Mouse (Mus musculus): ENCODE measurements around the gene Rbfox3. TPM values are rescaled to one million over a fixed set of nuclear protein-coding genes. Genes with fewer than 3 reads are reported as not detected.

Gene Rbfox3
- under 1 TPM; 0.09 to 0.12 TPM for total RNA-seq (2021)

DNA sequence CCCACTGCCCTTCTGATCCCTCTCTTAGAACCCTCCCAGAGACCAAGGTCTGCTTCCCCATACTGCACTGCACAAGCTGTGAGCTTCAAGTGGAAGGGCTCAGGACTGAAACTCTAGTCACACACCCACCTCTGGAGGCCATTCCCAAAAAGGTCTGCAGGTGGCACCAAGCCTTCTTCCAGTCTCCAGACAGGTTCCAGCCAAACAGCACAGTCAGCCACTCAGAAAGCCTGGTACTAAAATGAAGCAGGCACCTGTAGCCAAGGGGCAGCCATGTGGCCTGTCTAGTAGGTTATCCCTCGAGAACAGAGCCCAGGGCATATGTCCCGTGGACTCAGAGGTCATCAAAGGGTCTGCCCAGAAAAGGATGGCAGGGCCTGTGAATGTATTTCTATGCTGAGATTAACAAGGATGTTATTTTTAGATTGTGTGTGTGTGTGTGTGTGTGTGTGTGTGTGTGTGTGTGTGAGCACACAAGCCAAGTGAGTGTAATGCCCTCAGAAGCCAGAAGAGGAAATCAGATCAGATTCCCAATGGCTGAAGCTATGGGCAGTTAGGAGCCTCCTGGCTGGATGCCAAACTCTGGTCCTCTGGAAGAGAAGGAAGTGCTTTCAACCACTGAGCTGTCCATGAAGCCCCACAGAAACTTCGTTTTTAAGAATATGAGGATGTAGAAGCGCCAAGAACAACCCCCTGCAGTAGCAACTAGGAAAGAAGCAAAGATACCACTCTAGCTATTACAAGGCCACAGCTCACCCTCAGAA, at the start of gene Rbfox3:
Gene Rbfox3, minus strand, starts transcription at position 291 of the 764 bp plus-strand sequence.
- DNase-seq: peak; percentile 41

DNA sequence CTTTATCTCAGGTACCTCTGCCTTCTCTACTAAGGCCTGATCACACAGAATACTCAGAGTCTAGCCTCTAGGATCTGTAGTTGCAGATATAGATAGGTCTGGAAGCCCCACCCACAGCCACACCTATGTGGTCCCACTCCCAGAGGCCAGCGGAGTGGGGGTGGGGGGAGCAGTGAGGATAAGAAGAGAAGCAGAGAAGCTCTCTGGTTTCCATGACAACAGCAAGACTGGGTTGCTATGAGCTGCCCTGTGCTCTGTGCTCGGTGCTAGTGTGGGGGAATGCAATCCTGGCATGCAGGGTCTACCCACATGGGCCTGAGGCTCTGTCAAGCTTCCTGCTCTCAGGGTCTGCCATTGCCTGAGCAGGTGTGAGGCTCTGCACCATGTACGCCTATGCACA, 49.3 kb upstream of the Rbfox3 start:
- DNase-seq: no peak

DNA sequence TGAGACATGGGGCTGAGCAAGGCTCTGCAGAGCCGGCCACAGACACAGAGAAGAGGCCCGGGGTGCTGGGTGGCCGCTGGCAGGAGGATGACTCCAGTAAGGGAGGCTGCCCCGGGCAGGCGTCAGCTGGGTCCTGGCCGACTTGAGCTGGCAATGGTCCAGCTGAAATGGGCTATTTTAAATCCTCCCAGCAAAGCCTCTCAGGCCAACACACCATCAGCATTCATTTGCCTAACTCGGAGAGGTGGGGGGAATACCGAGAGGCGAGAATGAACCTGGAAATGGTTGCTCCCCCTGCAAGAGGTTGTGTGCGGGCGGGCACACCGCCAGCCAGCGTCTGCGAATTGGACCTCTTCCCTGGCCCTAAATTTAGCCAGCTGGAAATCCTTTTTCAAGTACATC, 45.7 kb upstream of the Rbfox3 start:
- peak; percentile 78 for DNase-seq

DNA sequence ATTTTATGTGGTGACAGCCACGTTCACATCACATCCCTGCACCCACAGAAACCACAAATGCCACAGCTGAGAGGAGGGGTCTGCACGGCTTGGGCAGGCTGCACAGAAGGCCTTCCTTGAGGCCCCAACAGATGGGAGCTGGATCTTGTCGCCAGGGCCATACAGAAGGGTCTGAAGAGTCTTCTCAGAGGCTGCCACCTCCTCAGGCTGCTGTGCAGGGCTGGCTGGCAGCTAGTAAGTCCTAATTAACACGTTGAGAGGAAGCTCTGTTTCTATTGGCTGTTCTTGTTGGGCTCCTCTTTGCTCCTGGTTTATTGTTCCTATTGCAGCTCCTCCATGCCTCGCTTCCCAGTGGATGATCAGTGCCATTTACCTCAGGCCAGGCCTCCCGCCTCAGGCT, 43.6 kb upstream of the Rbfox3 start:
- DNase-seq: no peak

DNA sequence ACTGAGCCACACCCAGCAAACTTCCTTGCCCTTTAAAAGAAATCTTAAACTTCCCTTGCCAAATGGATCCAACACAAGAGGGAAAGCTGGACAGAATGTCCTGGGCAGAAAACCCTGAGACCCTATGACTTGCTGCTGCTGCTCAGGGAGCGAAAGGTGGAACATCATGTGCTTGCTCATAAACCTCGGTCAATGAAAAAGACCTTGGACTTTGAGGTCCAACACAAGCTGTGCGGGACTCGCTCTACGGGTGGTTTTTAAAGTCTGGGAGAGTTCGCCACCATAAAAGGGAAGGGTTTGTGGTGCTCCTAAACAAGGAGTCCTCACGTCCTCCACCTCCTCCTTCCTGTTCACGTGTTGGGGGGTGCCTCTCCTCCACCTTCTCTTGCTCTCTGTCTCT, 34.5 kb upstream of the Rbfox3 start:
- no peak for DNase-seq

DNA sequence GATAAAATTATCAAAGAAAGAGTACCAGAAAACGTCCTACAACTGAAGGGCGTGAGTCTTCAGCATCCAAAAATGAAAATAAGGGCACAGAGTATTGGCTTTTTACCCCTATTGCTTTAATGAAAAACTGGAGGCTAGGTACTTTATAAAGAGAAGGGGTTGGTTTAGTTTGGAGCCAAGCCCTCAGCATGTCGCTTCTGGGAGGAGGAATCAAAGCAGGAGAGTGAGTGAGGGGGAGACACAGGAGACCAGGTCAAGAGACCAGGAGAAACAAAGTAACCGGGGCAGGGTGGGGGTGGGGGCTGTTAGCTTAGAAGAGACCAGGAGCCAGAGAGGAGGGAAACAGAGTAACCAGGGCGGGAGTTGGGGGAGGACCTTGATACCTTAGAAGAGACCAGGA, 29.9 kb upstream of the Rbfox3 start:
- DNase-seq: no peak

DNA sequence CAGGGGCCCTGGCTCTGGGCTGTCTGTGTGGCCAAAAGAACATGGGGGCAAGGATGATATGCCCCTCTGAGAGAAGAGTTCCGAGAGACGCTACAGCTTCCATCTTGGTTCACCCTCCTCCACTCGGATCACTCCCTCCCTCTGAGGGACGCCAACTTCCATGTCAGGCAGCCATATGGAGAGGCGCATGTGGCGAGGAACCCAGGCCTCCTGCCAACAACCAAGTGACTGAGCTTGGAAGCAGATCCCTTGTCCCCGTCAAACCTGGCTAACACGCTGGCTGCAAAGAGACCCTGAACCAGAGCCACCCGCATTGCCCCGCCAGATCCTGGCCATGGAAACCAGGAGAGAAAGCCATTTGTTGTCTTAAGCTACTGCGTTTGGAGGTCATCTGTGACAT, 29.1 kb upstream of the Rbfox3 start:
- DNase-seq: no peak

DNA sequence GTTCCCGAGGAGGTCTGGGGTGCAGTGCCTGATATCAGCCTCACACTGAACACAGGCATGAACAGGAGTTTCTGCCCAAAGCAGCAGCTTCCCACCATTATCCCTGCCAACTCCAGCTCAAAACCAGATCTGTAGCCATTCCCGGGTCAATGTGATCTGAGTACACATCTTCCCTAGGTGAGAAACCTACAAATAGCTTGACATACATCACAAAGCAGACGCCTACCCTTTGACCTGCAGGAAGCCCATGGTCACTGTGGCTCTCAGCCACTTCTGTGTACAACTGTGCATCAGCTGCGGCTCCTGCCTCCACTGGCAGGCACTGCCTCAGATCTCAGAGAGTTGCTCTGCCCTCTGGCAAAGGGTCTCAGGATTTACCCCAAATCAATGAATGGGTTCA, 28.3 kb upstream of the Rbfox3 start:
- no peak for DNase-seq

DNA sequence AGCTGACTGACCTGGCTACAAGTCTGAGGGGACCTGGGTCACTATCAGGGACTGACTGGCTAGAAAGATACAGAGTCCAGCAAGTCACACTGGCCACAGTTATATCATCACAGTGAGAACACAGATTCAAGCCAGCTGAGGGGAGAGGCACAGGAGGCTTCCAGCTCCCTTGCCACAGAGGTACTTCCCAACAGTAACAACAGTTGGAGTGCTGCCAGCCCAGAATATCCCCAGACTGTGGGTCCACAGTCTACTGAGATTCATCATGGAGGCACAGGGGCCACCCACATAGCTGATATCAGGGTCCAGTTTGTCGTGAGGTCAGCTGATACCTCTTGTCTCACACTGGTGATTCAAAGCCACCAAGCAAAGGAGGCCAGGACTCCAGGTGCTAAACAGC, 23.5 kb upstream of the Rbfox3 start:
- no peak for DNase-seq

DNA sequence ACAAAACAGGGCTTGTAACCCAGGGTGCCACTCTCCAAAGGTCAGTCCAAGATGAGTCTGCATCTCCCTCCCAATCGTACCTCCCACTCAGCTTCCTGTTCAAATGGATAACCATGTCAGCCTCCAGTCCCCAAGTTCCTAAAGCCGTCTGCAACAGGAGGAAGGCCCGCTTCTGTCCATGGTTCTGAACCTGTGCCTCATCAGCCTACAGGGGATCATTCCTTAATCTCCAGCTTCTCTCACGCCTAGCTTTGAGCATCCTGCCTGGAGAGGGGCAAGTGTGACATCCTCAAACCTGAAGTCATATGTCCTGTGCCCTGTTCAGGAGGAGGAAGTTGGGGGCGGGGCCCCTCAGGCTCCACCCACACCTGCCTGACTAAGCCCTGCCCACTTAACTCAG, 15.7 kb upstream of the Rbfox3 start:
- peak; percentile 41 for DNase-seq

DNA sequence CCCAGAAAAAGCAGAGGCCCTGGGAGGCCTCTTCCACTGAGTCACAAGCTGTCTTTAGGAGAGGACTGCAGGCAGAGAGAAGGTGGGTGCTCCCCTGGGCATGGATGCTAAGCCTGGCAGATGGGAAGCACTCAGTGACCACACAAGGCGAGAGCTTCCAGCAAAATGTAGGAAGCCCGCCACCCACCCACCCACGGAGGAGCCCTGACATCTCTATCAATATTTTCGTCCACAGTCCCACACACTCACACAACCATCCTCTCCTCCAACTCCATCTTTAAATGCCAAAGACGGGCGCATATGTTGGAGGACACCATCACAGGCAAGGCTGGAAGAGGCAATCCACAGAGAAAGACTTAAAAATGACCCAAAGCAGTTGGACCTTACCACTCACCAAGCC, 10.5 kb upstream of the Rbfox3 start:
- DNase-seq: no peak

DNA sequence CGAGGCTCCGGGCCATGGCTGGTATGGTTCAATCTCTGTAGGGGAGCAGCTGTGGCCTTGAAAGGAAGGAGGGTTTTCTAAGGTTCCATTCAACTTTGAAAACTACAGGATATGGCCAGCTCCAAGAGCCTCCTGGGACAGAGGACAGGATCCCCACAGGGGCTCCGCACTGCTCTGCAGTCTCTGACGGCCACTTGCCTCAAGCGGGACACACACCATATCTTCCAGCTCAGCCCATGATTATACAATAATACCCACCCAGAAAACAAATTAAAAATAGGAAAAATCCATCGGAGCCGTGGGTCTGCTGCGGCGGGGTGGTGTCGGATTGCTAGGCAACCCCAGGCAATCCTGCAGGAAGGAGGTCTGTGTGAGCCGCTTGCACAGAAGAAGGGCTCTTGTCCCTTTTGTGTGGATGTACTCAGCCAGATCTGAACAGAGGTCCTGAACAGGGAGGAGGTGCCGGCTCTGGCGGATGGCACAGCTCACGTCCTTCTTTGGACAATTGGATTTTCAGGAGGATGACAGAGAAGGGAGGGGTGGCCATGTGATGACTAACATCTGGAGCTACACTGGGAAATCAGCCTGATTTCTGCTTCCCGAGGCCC, 5.1 kb upstream of the Rbfox3 start:
- DNase-seq: no peak

DNA sequence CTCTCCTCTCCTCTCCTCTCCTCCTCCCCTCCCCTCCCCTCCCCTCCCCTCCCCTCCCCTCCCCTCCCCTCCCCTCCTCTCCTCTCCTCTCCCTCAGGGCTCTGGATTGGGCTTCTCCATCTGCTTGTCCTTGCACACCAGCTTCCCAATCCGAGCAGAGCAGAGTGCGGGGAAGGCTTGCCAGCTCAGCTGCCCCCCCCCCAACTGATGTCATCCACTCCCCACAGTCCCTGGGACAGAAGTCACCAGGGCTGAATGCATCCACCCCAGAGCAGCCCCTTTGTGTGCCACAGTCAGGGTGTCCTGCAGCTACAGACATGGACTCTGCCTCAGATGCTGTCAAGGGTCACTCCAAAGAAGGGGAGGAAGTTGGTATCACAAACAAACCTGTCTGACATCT, 4.5 kb upstream of the Rbfox3 start:
- DNase-seq: no peak

DNA sequence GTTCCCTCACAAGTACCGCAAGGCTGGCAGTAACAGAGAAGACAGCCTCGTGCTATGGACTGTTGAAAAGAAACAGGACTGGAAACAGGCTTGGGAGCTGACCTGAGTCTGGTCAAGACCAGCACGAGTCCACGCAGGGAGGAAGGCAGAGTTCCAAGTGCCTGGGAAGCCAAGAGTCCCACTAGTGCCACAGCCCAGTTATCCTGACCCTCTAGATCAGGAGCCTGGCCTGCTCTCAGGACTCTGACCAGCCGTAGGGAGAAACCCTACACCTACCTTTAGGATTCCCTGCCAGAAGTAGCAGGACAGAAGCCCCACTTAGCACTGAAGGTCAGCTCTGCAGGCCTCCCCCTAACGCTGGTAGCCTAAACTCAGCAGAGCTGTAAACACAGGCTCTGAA, 1.3 kb upstream of the Rbfox3 start:
- DNase-seq: no peak

DNA sequence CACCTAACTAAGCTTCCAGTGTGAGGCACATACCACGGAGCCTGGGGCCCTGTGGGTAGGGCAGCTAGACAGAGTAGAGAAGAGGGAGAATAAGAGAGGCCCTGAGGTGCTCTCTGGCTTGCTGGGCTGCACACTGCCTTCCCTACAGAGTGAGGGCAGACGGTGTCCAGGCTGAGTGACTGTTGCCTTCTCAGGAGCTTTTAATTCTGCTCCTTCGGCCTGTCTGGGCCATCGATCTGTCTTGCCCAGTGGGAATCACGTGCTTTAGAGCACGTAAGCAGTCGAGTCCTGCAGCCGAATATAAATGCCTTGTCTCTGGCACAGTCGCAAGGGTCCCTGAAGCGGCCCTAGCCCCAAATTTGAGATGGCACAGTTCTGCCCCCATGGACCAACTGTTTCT, 641 bp downstream of the Rbfox3 start:
- DNase-seq: no peak

DNA sequence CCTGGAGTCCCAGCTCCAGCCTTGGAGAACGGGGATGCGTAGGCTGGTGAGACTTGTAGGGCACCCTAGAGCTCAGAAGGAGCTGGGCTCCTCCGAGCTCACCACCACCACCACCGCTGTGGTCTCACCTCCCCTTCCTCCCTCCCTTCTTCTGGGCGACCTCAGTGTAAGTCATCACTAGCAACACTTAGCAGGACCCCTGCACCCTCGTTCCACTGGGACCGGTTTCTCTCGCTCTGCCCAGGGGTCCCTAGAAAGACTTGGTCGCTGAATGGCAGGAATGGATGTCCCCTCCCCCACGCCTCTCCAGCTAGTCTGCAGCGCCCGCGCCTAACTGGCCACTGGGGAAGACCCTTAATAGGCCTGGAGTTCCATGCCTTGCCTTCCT, 1.6 kb downstream of the Rbfox3 start:
- DNase-seq: no peak

DNA sequence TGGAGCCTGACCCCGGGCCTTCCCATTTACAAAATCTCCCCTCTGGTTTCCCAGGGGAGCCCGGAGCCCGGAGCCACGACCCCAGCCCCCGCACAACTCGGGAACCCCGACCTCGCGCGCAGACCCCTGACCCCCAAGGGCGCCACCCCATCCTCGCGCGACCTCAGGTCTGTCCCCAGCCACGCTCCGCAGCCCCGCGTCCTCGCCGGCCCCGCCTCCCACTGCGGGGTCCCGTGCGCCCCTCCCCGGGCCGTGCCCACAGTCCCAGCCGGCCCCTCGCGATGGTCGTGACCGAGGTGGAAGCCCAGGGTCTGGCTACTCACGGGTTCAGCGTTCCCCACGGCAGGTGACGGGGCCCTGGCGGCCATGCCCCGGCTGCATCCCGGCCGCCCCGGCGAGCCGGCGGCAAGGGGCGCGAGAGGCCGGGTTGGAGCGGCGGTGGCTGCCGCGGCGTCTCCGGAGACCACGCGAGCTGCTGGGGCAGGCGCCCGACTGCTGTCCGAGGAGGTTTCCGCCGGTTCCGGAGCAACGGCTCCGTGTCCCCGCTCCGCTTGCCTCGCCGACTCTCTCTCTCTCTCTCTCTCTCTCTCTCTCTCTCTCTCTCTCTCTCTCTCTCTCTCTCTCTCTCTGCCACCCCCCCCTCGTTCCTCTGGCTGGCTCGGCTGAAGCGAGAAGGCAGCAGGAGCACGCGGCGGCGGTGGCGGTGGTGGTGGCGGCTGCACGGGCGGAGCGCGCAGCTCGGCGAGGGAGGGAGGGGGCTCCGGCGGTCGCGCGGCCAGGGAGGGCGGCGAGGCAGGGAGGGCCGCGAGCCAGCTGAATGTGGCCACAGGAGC, 2.2 kb downstream of the Rbfox3 start:
- no peak for DNase-seq

DNA sequence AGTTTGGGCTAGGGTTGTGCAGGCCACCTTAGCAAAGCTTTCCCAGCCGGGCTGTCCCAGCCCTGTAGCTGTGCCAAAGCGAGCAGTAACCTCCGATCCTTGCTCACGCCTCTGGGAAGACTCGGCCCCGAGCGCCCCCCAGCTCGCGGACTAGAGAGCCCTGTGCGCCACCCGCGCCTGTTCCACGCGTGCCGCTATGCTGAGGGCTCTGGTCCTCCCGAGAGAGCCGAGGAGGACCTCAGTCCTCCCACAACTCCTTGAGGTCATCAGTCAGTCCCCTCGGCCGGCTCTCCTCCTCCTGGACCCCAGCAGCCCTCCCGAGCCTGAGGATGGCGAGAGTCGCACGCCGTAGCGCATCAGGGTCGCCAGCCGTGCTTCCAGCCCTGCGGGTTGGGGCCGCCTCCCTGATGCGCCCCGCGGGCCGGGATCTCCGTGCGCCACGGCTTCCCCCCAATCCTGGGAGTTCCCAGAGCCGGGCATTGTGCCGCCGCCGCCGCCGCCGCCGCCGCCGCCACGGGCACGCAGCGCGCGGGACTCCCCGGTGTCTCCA, 2.9 kb downstream of the Rbfox3 start:
- DNase-seq: no peak

DNA sequence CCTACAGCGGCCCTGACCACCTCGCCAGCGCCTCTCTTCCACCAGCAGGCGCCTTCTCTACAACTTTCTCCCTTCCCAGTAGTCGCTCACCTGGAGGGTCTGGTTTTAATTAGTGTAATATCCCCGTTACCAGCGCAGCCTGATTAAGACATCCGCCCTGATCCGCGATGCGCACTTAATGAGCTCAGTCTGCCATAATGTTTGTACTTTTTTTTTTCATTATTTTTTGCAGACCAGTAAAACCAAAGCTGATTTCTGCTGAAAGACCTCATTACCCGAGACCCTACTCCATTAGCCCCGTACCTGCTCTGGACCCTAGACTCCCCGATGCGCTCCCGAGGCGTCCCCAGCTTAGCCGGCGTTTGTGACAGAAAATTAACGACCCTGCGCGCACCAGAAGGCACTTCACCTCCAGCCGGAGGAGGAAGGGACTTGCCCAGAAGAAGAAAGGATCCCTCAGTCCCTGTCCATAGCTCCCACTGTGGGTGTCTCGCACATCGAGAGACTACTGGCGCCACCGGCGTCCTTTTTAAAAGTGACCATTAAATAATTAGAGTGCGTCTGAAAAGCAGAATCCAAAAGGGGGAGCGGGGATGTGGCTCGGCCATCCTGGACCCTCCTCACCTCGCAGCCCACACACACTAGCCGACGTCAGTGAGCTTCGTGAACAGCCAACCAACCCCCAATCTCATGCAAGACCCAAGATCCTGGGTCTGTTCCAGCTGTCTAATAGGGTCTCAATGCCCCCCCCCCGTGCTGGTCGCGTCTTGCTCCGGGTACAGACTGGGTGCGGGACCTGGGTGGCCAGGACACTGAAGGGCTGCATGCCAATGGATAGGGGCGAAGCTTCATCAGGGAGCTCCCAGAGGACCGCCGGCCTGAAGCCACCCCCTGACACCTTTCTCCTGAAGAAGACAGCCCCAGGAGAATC, 3.7 kb downstream of the Rbfox3 start:
- no peak for DNase-seq

DNA sequence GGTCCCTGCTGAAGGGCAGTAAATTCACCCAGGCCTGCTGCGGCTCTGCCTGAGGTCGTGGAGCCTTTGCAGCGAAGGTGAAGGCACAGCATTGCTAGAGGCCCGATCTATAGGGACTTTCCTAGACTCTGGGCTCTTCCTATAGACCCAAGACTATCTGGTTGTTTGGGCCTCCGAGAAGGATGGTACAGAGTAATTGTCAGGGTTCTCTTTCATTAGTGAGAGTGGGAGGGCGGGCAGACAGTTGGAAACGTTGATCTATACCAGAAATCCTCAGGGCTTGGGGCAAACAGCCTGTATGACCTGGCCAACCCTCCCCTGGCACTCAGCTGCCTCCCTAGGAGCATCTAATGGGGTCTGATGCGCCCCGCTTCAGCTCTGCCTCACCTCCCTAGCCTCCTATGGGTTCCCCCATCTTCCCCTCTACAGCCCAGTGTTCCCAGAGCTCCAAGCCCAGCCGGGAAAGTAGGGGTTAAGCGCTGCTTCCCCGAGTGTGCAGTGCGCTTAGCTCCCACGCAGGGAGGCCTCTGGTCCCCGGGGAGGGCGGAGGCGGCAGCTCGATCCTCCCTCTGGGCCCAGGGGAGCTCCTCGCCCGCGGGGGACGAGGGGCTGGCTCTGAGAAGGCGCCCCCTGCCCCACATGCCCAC, 4.5 kb downstream of the Rbfox3 start:
- DNase-seq: no peak

DNA sequence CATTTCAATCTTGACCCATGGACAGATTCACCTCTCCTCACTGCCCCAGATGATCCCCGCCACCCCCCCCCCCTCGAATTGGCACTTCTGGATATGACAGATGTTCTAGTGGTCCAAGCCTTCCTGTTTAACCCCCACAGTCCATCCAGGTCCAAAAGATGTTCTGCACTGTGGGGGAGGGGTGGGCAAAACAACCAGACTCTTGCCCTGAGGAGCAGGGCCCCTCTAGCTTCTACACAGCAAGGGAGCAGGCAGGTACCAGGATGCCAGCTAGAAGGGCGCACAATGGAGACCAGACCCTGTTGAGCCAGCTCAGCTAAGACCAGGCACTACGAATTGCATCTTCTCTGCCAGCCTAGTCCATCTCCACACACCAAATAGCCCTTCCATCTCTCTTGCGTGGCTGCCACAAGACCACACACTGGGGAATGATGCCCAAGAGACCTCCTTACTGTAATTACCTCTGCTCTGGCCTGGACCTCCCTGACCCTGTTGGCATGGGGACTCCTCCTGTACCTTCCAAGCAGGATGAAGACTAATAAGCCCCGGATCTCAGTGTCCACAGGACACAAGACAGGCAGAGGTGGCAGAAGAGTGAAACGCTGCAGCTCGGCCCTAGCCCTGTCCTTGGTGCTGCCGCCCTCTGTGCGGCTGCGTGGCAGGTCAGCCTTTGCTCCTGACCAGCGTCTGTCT, 5.1 kb downstream of the Rbfox3 start:
- DNase-seq: peak; percentile 43
